Mouse (Mus musculus): ENCODE measurements around the gene Taf6l. TPM values are rescaled to one million over a fixed set of nuclear protein-coding genes. Genes with fewer than 3 reads are reported as not detected.

Gene Taf6l
- polyA plus RNA-seq, 1 experiment from 2014 or later, result 22.9 TPM

Small RNA genes lying within 50 kb of the gene (microRNA-seq; reads per million reads assigned to microRNA genes)
- gene Mir6992, result not detected

Other genes with a start within 250 kb of the Taf6l start
- 1.7 and 3.9 TPM in 2 replicates for gene Slc22a8, start 195.2 kb downstream of the Taf6l start, polyA plus RNA-seq (2014; fragmentation: Nextera tagmentation; extraction: Ambion mirVana)
- 1.2 and 3.2 TPM in 2 replicates for gene Slc22a6, start 168.4 kb downstream of the Taf6l start, polyA plus RNA-seq (2014; fragmentation: Nextera tagmentation; extraction: Ambion mirVana)
- 0.13 TPM in 1 of 2 replicates, not detected in the other for gene Chrm1, start 122.6 kb downstream of the Taf6l start, polyA plus RNA-seq (2014; fragmentation: Nextera tagmentation; extraction: Ambion mirVana)
- 114 and 123 TPM in 2 replicates for gene Slc3a2, start 63.0 kb downstream of the Taf6l start, polyA plus RNA-seq (2014; fragmentation: Nextera tagmentation; extraction: Ambion mirVana)
- gene Wdr74, start 50.6 kb downstream of the Taf6l start, polyA plus RNA-seq (2014; fragmentation: Nextera tagmentation; extraction: Ambion mirVana), result 82.9 and 97.3 TPM in 2 replicates
- gene 1700092M07Rik, start 45.7 kb downstream of the Taf6l start, polyA plus RNA-seq (2014; fragmentation: Nextera tagmentation; extraction: Ambion mirVana), result 0.70 and 2.3 TPM in 2 replicates
- 114 and 128 TPM in 2 replicates for gene Stx5a, start 45.0 kb downstream of the Taf6l start, polyA plus RNA-seq (2014; fragmentation: Nextera tagmentation; extraction: Ambion mirVana)
- gene Nxf1, start 29.3 kb downstream of the Taf6l start, polyA plus RNA-seq (2014; fragmentation: Nextera tagmentation; extraction: Ambion mirVana), result 155 and 198 TPM in 2 replicates
- gene Tmem223, start 15.4 kb downstream of the Taf6l start, polyA plus RNA-seq (2014; fragmentation: Nextera tagmentation; extraction: Ambion mirVana), result 232 and 238 TPM in 2 replicates
- 80.4 and 91.0 TPM in 2 replicates for gene Tmem179b, start 11.9 kb downstream of the Taf6l start, polyA plus RNA-seq (2014; fragmentation: Nextera tagmentation; extraction: Ambion mirVana)
- 188 and 230 TPM in 2 replicates for gene Polr2g, start 12.2 kb upstream of the Taf6l start, polyA plus RNA-seq (2014; fragmentation: Nextera tagmentation; extraction: Ambion mirVana)
- 4.0 and 5.1 TPM in 2 replicates for gene Zbtb3, start 16.1 kb upstream of the Taf6l start, polyA plus RNA-seq (2014; fragmentation: Nextera tagmentation; extraction: Ambion mirVana)
- gene Ttc9c, start 32.9 kb upstream of the Taf6l start, polyA plus RNA-seq (2014; fragmentation: Nextera tagmentation; extraction: Ambion mirVana), result 40.0 and 61.0 TPM in 2 replicates
- 9.3 and 10.5 TPM in 2 replicates for gene Hnrnpul2, start 33.6 kb upstream of the Taf6l start, polyA plus RNA-seq (2014; fragmentation: Nextera tagmentation; extraction: Ambion mirVana)
- gene AC129217.1, start 43.4 kb upstream of the Taf6l start, polyA plus RNA-seq (2014; fragmentation: Nextera tagmentation; extraction: Ambion mirVana), result not detected in 2 replicates
- 40.2 and 42.2 TPM in 2 replicates for gene Bscl2, start 51.0 kb upstream of the Taf6l start, polyA plus RNA-seq (2014; fragmentation: Nextera tagmentation; extraction: Ambion mirVana)
- gene Gng3, start 52.8 kb upstream of the Taf6l start, polyA plus RNA-seq (2014; fragmentation: Nextera tagmentation; extraction: Ambion mirVana), result 3.6 and 3.7 TPM in 2 replicates
- gene Lrrn4cl, start 64.4 kb upstream of the Taf6l start, polyA plus RNA-seq (2014; fragmentation: Nextera tagmentation; extraction: Ambion mirVana), result 0.17 and 0.62 TPM in 2 replicates
- gene Ubxn1, start 85.1 kb upstream of the Taf6l start, polyA plus RNA-seq (2014; fragmentation: Nextera tagmentation; extraction: Ambion mirVana), result 197 and 222 TPM in 2 replicates
- gene Uqcc3, start 94.5 kb upstream of the Taf6l start, polyA plus RNA-seq (2014; fragmentation: Nextera tagmentation; extraction: Ambion mirVana), result 63.1 and 70.6 TPM in 2 replicates
- 98.0 and 116 TPM in 2 replicates for gene Lbhd1, start 97.3 kb upstream of the Taf6l start, polyA plus RNA-seq (2014; fragmentation: Nextera tagmentation; extraction: Ambion mirVana)
- not detected in 2 replicates for gene Gm49403, start 97.5 kb upstream of the Taf6l start, polyA plus RNA-seq (2014; fragmentation: Nextera tagmentation; extraction: Ambion mirVana)
- gene 1810009A15Rik, start 102.4 kb upstream of the Taf6l start, polyA plus RNA-seq (2014; fragmentation: Nextera tagmentation; extraction: Ambion mirVana), result 112 and 133 TPM in 2 replicates
- not detected in 2 replicates for gene Gm49416, start 102.5 kb upstream of the Taf6l start, polyA plus RNA-seq (2014; fragmentation: Nextera tagmentation; extraction: Ambion mirVana)
- gene Ints5, start 106.6 kb upstream of the Taf6l start, polyA plus RNA-seq (2014; fragmentation: Nextera tagmentation; extraction: Ambion mirVana), result 27.7 and 38.2 TPM in 2 replicates
- gene Ganab, start 111.7 kb upstream of the Taf6l start, polyA plus RNA-seq (2014; fragmentation: Nextera tagmentation; extraction: Ambion mirVana), result 67.1 and 114 TPM in 2 replicates
- 33.5 and 38.8 TPM in 2 replicates for gene B3gat3, start 134.0 kb upstream of the Taf6l start, polyA plus RNA-seq (2014; fragmentation: Nextera tagmentation; extraction: Ambion mirVana)
- gene Rom1, start 142.9 kb upstream of the Taf6l start, polyA plus RNA-seq (2014; fragmentation: Nextera tagmentation; extraction: Ambion mirVana), result 1.2 and 2.0 TPM in 2 replicates
- gene Eml3, start 143.1 kb upstream of the Taf6l start, polyA plus RNA-seq (2014; fragmentation: Nextera tagmentation; extraction: Ambion mirVana), result 17.6 and 18.7 TPM in 2 replicates
- 45.3 and 67.2 TPM in 2 replicates for gene Mta2, start 155.5 kb upstream of the Taf6l start, polyA plus RNA-seq (2014; fragmentation: Nextera tagmentation; extraction: Ambion mirVana)
- gene Tut1, start 167.4 kb upstream of the Taf6l start, polyA plus RNA-seq (2014; fragmentation: Nextera tagmentation; extraction: Ambion mirVana), result 25.1 and 31.7 TPM in 2 replicates
- gene Eef1g, start 180.6 kb upstream of the Taf6l start, polyA plus RNA-seq (2014; fragmentation: Nextera tagmentation; extraction: Ambion mirVana), result 479 and 516 TPM in 2 replicates
- gene Ahnak, start 202.9 kb upstream of the Taf6l start, polyA plus RNA-seq (2014; fragmentation: Nextera tagmentation; extraction: Ambion mirVana), result 7.0 and 10.0 TPM in 2 replicates